ENCODE assay signal across 8 mouse cellular contexts in the genomic region with DNA sequence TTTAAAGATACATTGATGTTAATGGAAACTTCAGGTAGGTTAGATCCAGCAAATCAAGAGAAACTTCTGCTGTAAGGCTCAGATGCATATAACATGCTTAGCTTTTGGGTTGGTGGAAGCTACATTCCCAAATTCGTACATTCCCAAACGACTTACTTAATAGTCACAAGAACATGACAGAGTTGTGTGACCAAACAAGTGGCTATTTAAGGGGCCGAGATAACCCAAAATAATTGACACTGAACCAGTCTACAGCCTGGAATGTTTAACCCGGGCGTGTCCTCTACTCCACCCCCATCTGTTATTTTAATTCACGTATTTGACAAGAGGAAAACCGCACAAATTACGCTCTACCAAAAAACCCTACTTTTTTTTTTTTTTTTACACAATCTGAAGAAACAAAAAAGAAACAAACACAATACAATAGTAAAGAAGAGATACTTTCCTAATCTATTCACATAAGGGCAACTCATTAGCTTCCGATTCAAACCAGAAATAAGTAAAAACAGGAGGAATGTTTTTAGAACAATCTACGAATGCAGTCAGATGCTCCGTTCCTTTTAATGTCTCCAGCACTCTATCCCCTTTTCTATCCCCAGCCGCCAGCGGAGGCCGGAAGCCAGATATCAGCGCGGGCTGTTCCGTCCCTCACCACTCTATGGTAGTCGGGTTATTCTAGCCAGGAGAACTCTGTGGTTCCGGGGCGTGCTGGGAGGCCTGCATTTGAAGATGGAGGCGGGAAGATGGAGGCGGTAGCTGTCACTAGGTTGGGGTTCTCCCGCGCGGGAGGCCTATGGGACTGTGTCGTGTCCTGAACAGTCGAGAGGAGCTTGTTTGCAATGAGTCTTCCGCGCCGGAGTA. TPM values are rescaled to one million over a fixed set of nuclear protein-coding genes. Genes with fewer than 3 reads are reported as not detected.
A peak's percentile ranks its signal among the peaks of the same experiment; 100 is the strongest.
DNase-seq lines count a peak whose midpoint lies in the region; ATAC-seq lines count a peak whose summit lies in the region.

A gene (plus strand): TSS at position 726 of the 861 bp plus-strand sequence.

- intact Hi-C loops in left cerebral cortex, postnatal 14 days (cut with DNase I) = loop anchor here (5.0 to 10.0 kb wide), 3 partner anchors 94 to 936 kb away; a partner anchor contains a TSS

- peak; percentile 86 for DNase-seq in adrenal gland, adult 18-20 months (ENCODE audit: low spot score in 2 of 2)
- peak; percentile 95 for DNase-seq in embryo, embryonic 11 days
- DNase-seq in gastrocnemius, postnatal 25 days = peak; percentile 89
- peak; percentile 98 for DNase-seq in intestine, embryonic 14.5 days (ENCODE audit: low spot score)
- DNase-seq in left cerebral cortex, postnatal 14 days (ENCODE audit: low spot score in 2 of 2) = peak; percentile 92
- peak; percentile 90 for DNase-seq in mesoderm, embryonic 11.5 days (ENCODE audit: low read depth, low spot score)
- DNase-seq in right cerebral cortex, postnatal 36 days (ENCODE audit: low spot score in 2 of 2) = peak; percentile 86 to 87
- peak; percentile 92 for DNase-seq in yolk sac, embryonic 10.5 days (ENCODE audit: low spot score)

- peak; percentile 94 for ATAC-seq in intestine, embryonic 14.5 days (replicated peaks; ENCODE audit: low FRiP score, low TSS enrichment, low read depth)

- H3K9me3 ChIP-seq in intestine, embryonic 14.5 days (ENCODE audit: control insufficient read depth, low read length) = no peaks in the 10 kb centered on the region

- H3K4me3 ChIP-seq in intestine, embryonic 14.5 days (ENCODE audit: low read depth, low read length) = peak within 1 kb of the TSS; percentile 73

- peak within 1 kb of the TSS; percentile 55 for H3K9ac ChIP-seq in intestine, embryonic 14.5 days (ENCODE audit: low read length)

- 5% methylated on average over 30 of the region's 30 CpGs for WGBS in intestine, embryonic 14.5 days

- H3K27ac ChIP-seq in intestine, embryonic 14.5 days (ENCODE audit: low read depth) = no peak within 1 kb of the TSS

- peaks cover 11% of the 10 kb centered on the region for H3K4me1 ChIP-seq in intestine, embryonic 14.5 days (replicated peaks; ENCODE audit: control insufficient read depth, insufficient read depth, low read length)

- no peaks in the 10 kb centered on the region for H3K27me3 ChIP-seq in intestine, embryonic 14.5 days (replicated peaks; ENCODE audit: control insufficient read depth, insufficient read depth, low read length)

- H3K36me3 ChIP-seq in intestine, embryonic 14.5 days (ENCODE audit: control insufficient read depth, insufficient read depth, low read length) = no peaks in the 10 kb centered on the region

- H3K4me2 ChIP-seq in intestine, embryonic 14.5 days (ENCODE audit: low read length) = peak within 1 kb of the TSS; percentile 59

RNA-seq across cellular contexts. Expression of the gene that starts here (rescaled TPM):
- total RNA-seq in adrenal gland, adult 18-20 months (2021) = under 1 TPM; 0.20 to 0.45 TPM
- total RNA-seq in gastrocnemius, postnatal 25 days (2021) = under 1 TPM; 0.33 to 0.38 TPM
- 8.0 and 8.9 TPM in 2 replicates for polyA plus RNA-seq in intestine, embryonic 14.5 days (2014; fragmentation: Nextera tagmentation; extraction: Ambion mirVana)
- 1 to 10 TPM; 1.7 to 1.9 TPM for total RNA-seq in left cerebral cortex, postnatal 14 days (2021)

Comparison
In these comparisons a context has a peak if more than half of its experiments do, and no peak if none do; other contexts are left out.
1. Peak in DNase-seq in adrenal gland, adult 18-20 months; RNA of the gene not detected or under 1 TPM.
2. Peak in DNase-seq in gastrocnemius, postnatal 25 days; RNA of the gene not detected or under 1 TPM.